Mouse (Mus musculus): Measurements from ENCODE around the gene Enox2. TPM values are rescaled to one million over a fixed set of nuclear protein-coding genes. Genes with fewer than 3 reads are reported as not detected.

Gene Enox2
- polyA plus RNA-seq, 2 experiments: 2.2 to 3.1 TPM

- WGBS (ENCODE audit: insufficient replicate concordance): 85% methylated on average over 1 of the region's 1 CpGs
- no peaks in the 10 kb centered on the region for H3K27me3 ChIP-seq (ENCODE audit: control insufficient read depth, insufficient read depth, low read length)
- no peak overlapping the region for H3K4me2 ChIP-seq (ENCODE audit: low read depth)
- no peak for ATAC-seq (ENCODE audit: insufficient read depth)
- no peak for DNase-seq (ENCODE audit: low read depth in 3 of 3, low spot score in 3 of 3)
- TF ChIP-seq CTCF (IDR thresholded peaks at IDR 0.05; ENCODE audit: low read depth) (no peak), EP300 (IDR thresholded peaks at IDR 0.05; ENCODE audit: low read depth) (no peak)
- no peak overlapping the region for H3K9ac ChIP-seq (replicated peaks)
- H3K4me1 ChIP-seq (replicated peaks; ENCODE audit: control insufficient read depth in 2 of 2, insufficient read depth in 2 of 2, low read length in 1 of 2): no peaks in the 10 kb centered on the region
- H3K36me3 ChIP-seq (replicated peaks; ENCODE audit: control insufficient read depth, insufficient read depth, low read depth): no peaks in the 10 kb centered on the region
- H3K9me3 ChIP-seq (ENCODE audit: control insufficient read depth, low read length): no peaks in the 10 kb centered on the region
- H3K4me3 ChIP-seq (ENCODE audit: insufficient read depth in 1 of 2, low read depth in 2 of 2, low read length in 2 of 2): no peak overlapping the region
- H3K27ac ChIP-seq: no peak overlapping the region
These were observed 282.4 kb downstream of the Enox2 start for GRCm38 (mm10) chrX:49005655-49006054.

- H3K4me3 ChIP-seq (ENCODE audit: insufficient read depth in 1 of 2, low read depth in 2 of 2, low read length in 2 of 2): no peak overlapping the region
- DNase-seq (ENCODE audit: low read depth in 3 of 3, low spot score in 3 of 3) (no peak), ATAC-seq (ENCODE audit: insufficient read depth) (no peak; the same call in 1 of the 2 replicates)
- H3K27ac ChIP-seq: no peak overlapping the region
- H3K36me3 ChIP-seq (replicated peaks; ENCODE audit: control insufficient read depth, insufficient read depth, low read depth): no peaks in the 10 kb centered on the region
- H3K4me2 ChIP-seq (ENCODE audit: low read depth): no peak overlapping the region
- no peak overlapping the region for H3K9ac ChIP-seq (replicated peaks)
- 13% methylated on average over 1 of the region's 1 CpGs for WGBS (ENCODE audit: insufficient replicate concordance)
- no peak for TF ChIP-seq EP300 (IDR thresholded peaks at IDR 0.05; ENCODE audit: low read depth)
- no peak for TF ChIP-seq CTCF (IDR thresholded peaks at IDR 0.05; ENCODE audit: low read depth)
- H3K27me3 ChIP-seq (ENCODE audit: control insufficient read depth, insufficient read depth, low read length): no peaks in the 10 kb centered on the region
- H3K9me3 ChIP-seq (ENCODE audit: control insufficient read depth, low read length): no peaks in the 10 kb centered on the region
- no peaks in the 10 kb centered on the region for H3K4me1 ChIP-seq (replicated peaks; ENCODE audit: control insufficient read depth in 2 of 2, insufficient read depth in 2 of 2, low read length in 1 of 2)
These were observed 285.2 kb downstream of the Enox2 start for GRCm38 (mm10) chrX:49002892-49003291.

- DNase-seq (ENCODE audit: low read depth in 3 of 3, low spot score in 3 of 3): peak; percentile 47 to 71 (median 59)
- H3K4me3 ChIP-seq (ENCODE audit: insufficient read depth in 1 of 2, low read depth in 2 of 2, low read length in 2 of 2): no peak overlapping the region
- H3K4me2 ChIP-seq (ENCODE audit: low read depth): peak overlapping the region; percentile 34
- ATAC-seq (ENCODE audit: insufficient read depth): peak; percentile 91
- no peaks in the 10 kb centered on the region for H3K36me3 ChIP-seq (replicated peaks; ENCODE audit: control insufficient read depth, insufficient read depth, low read depth)
- TF ChIP-seq EP300 (IDR thresholded peaks at IDR 0.05; ENCODE audit: low read depth): peak; percentile 79
- no peak for TF ChIP-seq CTCF (IDR thresholded peaks at IDR 0.05; ENCODE audit: low read depth)
- H3K27ac ChIP-seq: peak overlapping the region; percentile 75
- WGBS (ENCODE audit: insufficient replicate concordance): 33% methylated on average over 5 of the region's 5 CpGs
- H3K9ac ChIP-seq (replicated peaks): no peak overlapping the region
- H3K4me1 ChIP-seq (replicated peaks; ENCODE audit: control insufficient read depth in 2 of 2, insufficient read depth in 2 of 2, low read length in 1 of 2): peaks cover 0 to 16% of the 10 kb centered on the region in 2 experiments; a peak in 3 of 4 replicates
- no peaks in the 10 kb centered on the region for H3K9me3 ChIP-seq (ENCODE audit: control insufficient read depth, low read length)
- H3K27me3 ChIP-seq (ENCODE audit: control insufficient read depth, insufficient read depth, low read length): no peaks in the 10 kb centered on the region
These were observed 302.4 kb downstream of the Enox2 start for GRCm38 (mm10) chrX:48985653-48986052.

GRCm38 (mm10) chrX:48984451-48984850 is 303.6 kb downstream of the Enox2 start:
- H3K9me3 ChIP-seq (ENCODE audit: control insufficient read depth, low read length): no peaks in the 10 kb centered on the region
- peak in 2 of 3 experiments; percentile 14 to 27 for DNase-seq (ENCODE audit: low read depth in 3 of 3, low spot score in 3 of 3)
- no peaks in the 10 kb centered on the region for H3K27me3 ChIP-seq (ENCODE audit: control insufficient read depth, insufficient read depth, low read length)
- no peak overlapping the region for H3K4me3 ChIP-seq (ENCODE audit: insufficient read depth in 1 of 2, low read depth in 2 of 2, low read length in 2 of 2)
- H3K4me1 ChIP-seq (replicated peaks; ENCODE audit: control insufficient read depth in 2 of 2, insufficient read depth in 2 of 2, low read length in 1 of 2): peaks cover 0 to 16% of the 10 kb centered on the region in 2 experiments; a peak in 3 of 4 replicates
- WGBS (ENCODE audit: insufficient replicate concordance): 29% methylated on average over 2 of the region's 2 CpGs
- H3K4me2 ChIP-seq (ENCODE audit: low read depth): no peak overlapping the region
- H3K27ac ChIP-seq: peak overlapping the region; percentile 33; the same call in 1 of the 2 replicates
- ATAC-seq (ENCODE audit: insufficient read depth): peak; percentile 71; the same call in 1 of the 2 replicates
- 0 out of 2 replicates have a peak, but pooled peaks have one; percentile 27 for TF ChIP-seq EP300 (IDR thresholded peaks at IDR 0.05; ENCODE audit: low read depth)
- TF ChIP-seq CTCF (IDR thresholded peaks at IDR 0.05; ENCODE audit: low read depth): no peak
- no peak overlapping the region for H3K9ac ChIP-seq (replicated peaks)
- H3K36me3 ChIP-seq (replicated peaks; ENCODE audit: control insufficient read depth, insufficient read depth, low read depth): no peaks in the 10 kb centered on the region

Other genes with a start within 250 kb of the Enox2 start
- 1.3 and 1.7 TPM in 2 replicates for gene Arhgap36, start 175.7 kb upstream of the Enox2 start, polyA plus RNA-seq (2012; rRNA removed)
- 2.4 and 2.6 TPM in 2 replicates for gene Arhgap36, start 175.7 kb upstream of the Enox2 start, polyA plus RNA-seq (2014; fragmentation: Nextera tagmentation; extraction: Ambion mirVana)